Mouse (Mus musculus): ENCODE measurements around the gene Fam8a1.
A peak's percentile ranks its signal among the peaks of the same experiment; 100 is the strongest.

The Fam8a1 gene

GRCm38 (mm10) chr13:46677721-46678120 lies 8.4 kb downstream of the Fam8a1 start:
- DNase-seq: no peak

- DNase-seq: no peak
Observed at GRCm38 (mm10) chr13:46682921-46683320, 13.6 kb downstream of the Fam8a1 start.

GRCm38 (mm10) chr13:46683370-46683769 lies 14.0 kb downstream of the Fam8a1 start:
- DNase-seq: no peak

- DNase-seq: no peak
Observed at GRCm38 (mm10) chr13:46690559-46691241, 21.4 kb downstream of the Fam8a1 start.

GRCm38 (mm10) chr13:46695296-46695908 lies 26.1 kb downstream of the Fam8a1 start:
- no peak for DNase-seq

GRCm38 (mm10) chr13:46695932-46696331 lies 26.6 kb downstream of the Fam8a1 start:
- no peak for DNase-seq

GRCm38 (mm10) chr13:46696788-46697187 lies 27.5 kb downstream of the Fam8a1 start:
- no peak for DNase-seq

GRCm38 (mm10) chr13:46699372-46699771 lies 30.1 kb downstream of the Fam8a1 start:
- DNase-seq: no peak

- no peak for DNase-seq
Observed at GRCm38 (mm10) chr13:46701486-46701885, 32.2 kb downstream of the Fam8a1 start.

GRCm38 (mm10) chr13:46703138-46703537 lies 33.8 kb downstream of the Fam8a1 start:
- no peak for DNase-seq

- no peak for DNase-seq
Observed at GRCm38 (mm10) chr13:46713486-46713885, 44.2 kb downstream of the Fam8a1 start.

GRCm38 (mm10) chr13:46715976-46716639 lies 46.8 kb downstream of the Fam8a1 start:
- DNase-seq: no peak

- DNase-seq: no peak
Observed at GRCm38 (mm10) chr13:46718893-46719400, 49.6 kb downstream of the Fam8a1 start.

GRCm38 (mm10) chr13:46721009-46721408 lies 51.7 kb downstream of the Fam8a1 start:
- DNase-seq: no peak

- DNase-seq: no peak
Observed at GRCm38 (mm10) chr13:46724371-46724770, 55.0 kb downstream of the Fam8a1 start.

GRCm38 (mm10) chr13:46725227-46725626 lies 55.9 kb downstream of the Fam8a1 start:
- no peak for DNase-seq

GRCm38 (mm10) chr13:46726288-46727037 lies 57.1 kb downstream of the Fam8a1 start:
- peak; percentile 54 for DNase-seq

- DNase-seq: peak; percentile 76
Observed at GRCm38 (mm10) chr13:46727038-46727836, 57.9 kb downstream of the Fam8a1 start.

All from kidney, postnatal 10 days (tissue).